Mouse (Mus musculus): ENCODE results near the gene Tmem132d. TPM values are rescaled to one million over a fixed set of nuclear protein-coding genes. Genes with fewer than 3 reads are reported as not detected.
A peak's percentile ranks its signal among the peaks of the same experiment; 100 is the strongest.

Tmem132d gene
- polyA plus RNA-seq, 1 experiment from 2014 or later: 3.3 TPM

DNA sequence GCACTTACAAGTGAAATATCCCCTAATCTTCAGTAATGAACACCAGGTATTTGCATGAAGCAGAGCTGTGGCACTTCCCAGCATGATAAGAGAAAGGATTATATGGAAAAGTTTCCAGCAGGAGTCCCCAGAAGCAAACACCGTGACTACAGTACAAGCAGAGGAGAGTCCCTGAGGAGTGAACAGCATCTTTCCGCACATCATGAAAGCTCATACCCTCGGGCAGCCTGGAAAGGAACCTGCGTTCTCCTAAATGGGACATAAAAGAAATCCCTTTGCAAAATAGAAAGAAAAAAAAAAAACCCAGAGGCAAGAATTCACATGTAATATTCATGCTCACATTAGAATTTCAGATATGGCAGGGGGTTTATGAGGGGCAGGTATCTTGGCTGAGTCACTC, 238.8 kb downstream of the Tmem132d start:
- Histone ChIP-seq H3K9me3 (ENCODE audit: low read depth, low read length) (no peaks in the 10 kb centered on the region), H3K4me2 (no peak overlapping the region), H3K4me1 (ENCODE audit: insufficient read depth) (no peaks in the 10 kb centered on the region), H3K9ac (no peak overlapping the region), H3K4me3 (ENCODE audit: low read depth, low read length) (no peak overlapping the region), H3K36me3 (ENCODE audit: insufficient read depth) (no peaks in the 10 kb centered on the region), H3K27me3 (ENCODE audit: insufficient read depth, low read length) (no peaks in the 10 kb centered on the region), H3K27ac (ENCODE audit: low read depth) (no peak overlapping the region)
- DNase-seq (no peak), ATAC-seq (ENCODE audit: insufficient read depth) (no peak)
- 78% methylated on average over 4 of the region's 4 CpGs for WGBS
- TF ChIP-seq CTCF (IDR thresholded peaks at IDR 0.05; ENCODE audit: low read depth): no peak

- TF ChIP-seq CTCF (IDR thresholded peaks at IDR 0.05; ENCODE audit: low read depth): no peak
- H3K4me2 ChIP-seq: no peak overlapping the region
- ATAC-seq (ENCODE audit: insufficient read depth): no peak
- WGBS: 82% methylated on average over 6 of the region's 6 CpGs
- H3K27me3 ChIP-seq (ENCODE audit: insufficient read depth, low read length): no peaks in the 10 kb centered on the region
- no peak for DNase-seq
- no peaks in the 10 kb centered on the region for H3K4me1 ChIP-seq (ENCODE audit: insufficient read depth)
- H3K27ac ChIP-seq (ENCODE audit: low read depth): no peak overlapping the region
- no peak overlapping the region for H3K9ac ChIP-seq
- H3K9me3 ChIP-seq (ENCODE audit: low read depth, low read length): no peaks in the 10 kb centered on the region
- H3K36me3 ChIP-seq (ENCODE audit: insufficient read depth): no peaks in the 10 kb centered on the region
- no peak overlapping the region for H3K4me3 ChIP-seq (ENCODE audit: low read depth, low read length)
These were observed 240.3 kb downstream of the Tmem132d start for GRCm38 (mm10) chr5:128192485-128193055.

- H3K9me3 ChIP-seq (ENCODE audit: low read depth, low read length): no peaks in the 10 kb centered on the region
- TF ChIP-seq CTCF (IDR thresholded peaks at IDR 0.05; ENCODE audit: low read depth): no peak
- H3K27me3 ChIP-seq (ENCODE audit: insufficient read depth, low read length): no peaks in the 10 kb centered on the region
- no peaks in the 10 kb centered on the region for H3K36me3 ChIP-seq (ENCODE audit: insufficient read depth)
- H3K4me2 ChIP-seq: no peak overlapping the region
- WGBS: 66% methylated on average over 9 of the region's 9 CpGs
- H3K4me1 ChIP-seq (ENCODE audit: insufficient read depth): no peaks in the 10 kb centered on the region
- DNase-seq (no peak), ATAC-seq (ENCODE audit: insufficient read depth) (no peak)
- no peak overlapping the region for H3K9ac ChIP-seq
- no peak overlapping the region for H3K27ac ChIP-seq (ENCODE audit: low read depth)
- no peak overlapping the region for H3K4me3 ChIP-seq (ENCODE audit: low read depth, low read length)
These were observed 241.2 kb downstream of the Tmem132d start for GRCm38 (mm10) chr5:128191710-128192109.

DNA sequence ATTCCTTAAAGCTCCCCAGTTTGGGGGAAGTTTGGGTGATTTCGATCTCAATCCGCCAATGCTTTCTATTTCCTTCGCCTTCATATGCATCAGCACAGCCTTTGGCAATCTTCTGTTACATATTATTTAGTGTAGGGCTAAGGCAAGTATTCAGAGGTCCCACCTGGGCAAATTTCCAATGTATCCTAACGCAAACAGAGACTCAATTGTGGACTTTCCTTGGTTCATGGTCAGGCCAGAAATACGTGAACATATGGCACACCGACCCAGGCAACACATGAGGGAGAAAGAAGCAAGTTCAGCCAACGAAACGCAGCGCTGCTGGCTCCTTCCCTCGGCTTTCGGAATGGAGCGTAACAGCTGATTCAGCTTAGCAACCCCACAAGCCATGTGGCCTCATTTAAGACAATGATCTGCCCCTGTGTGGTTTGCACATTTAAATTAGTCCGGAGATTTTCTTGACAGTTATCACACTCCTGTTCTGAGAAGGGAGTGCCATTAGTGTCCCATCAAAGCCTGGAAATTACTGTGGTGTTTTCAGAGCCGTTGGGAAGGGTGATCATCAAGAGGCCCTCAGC, 242.5 kb downstream of the Tmem132d start:
- Histone ChIP-seq H3K4me2 (no peak overlapping the region), H3K4me1 (ENCODE audit: insufficient read depth) (no peaks in the 10 kb centered on the region), H3K27me3 (ENCODE audit: insufficient read depth, low read length) (no peaks in the 10 kb centered on the region), H3K9ac (no peak overlapping the region), H3K27ac (ENCODE audit: low read depth) (no peak overlapping the region), H3K4me3 (ENCODE audit: low read depth, low read length) (no peak overlapping the region), H3K36me3 (ENCODE audit: insufficient read depth) (no peaks in the 10 kb centered on the region), H3K9me3 (ENCODE audit: low read depth, low read length) (no peaks in the 10 kb centered on the region)
- no peak for TF ChIP-seq CTCF (IDR thresholded peaks at IDR 0.05; ENCODE audit: low read depth)
- ATAC-seq (ENCODE audit: insufficient read depth) (no peak), DNase-seq (peak; percentile 10)
- WGBS: 69% methylated on average over 14 of the region's 14 CpGs

DNA sequence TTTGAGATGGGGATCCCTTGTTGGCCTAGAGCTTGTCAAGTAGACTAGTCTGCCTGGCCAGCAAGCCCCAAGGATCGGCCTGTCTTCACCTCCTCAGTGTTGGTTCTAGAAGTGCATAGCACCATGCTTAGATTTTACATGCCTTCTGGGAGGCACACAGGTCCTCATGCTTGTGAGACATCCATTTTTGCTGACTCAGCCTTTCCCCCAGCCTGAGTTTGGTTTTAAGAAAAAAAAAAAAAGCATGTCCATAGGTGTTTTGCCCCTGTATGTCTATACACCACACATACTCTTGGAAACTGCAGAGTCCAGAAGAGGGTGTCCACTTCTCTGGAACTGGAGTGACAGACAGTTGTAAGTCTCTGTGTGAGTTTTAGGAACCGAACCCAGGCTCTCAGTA, 256.6 kb downstream of the Tmem132d start:
- no peak for ATAC-seq (ENCODE audit: insufficient read depth)
- no peak overlapping the region for H3K27ac ChIP-seq (ENCODE audit: low read depth)
- 82% methylated on average over 2 of the region's 2 CpGs for WGBS

DNA sequence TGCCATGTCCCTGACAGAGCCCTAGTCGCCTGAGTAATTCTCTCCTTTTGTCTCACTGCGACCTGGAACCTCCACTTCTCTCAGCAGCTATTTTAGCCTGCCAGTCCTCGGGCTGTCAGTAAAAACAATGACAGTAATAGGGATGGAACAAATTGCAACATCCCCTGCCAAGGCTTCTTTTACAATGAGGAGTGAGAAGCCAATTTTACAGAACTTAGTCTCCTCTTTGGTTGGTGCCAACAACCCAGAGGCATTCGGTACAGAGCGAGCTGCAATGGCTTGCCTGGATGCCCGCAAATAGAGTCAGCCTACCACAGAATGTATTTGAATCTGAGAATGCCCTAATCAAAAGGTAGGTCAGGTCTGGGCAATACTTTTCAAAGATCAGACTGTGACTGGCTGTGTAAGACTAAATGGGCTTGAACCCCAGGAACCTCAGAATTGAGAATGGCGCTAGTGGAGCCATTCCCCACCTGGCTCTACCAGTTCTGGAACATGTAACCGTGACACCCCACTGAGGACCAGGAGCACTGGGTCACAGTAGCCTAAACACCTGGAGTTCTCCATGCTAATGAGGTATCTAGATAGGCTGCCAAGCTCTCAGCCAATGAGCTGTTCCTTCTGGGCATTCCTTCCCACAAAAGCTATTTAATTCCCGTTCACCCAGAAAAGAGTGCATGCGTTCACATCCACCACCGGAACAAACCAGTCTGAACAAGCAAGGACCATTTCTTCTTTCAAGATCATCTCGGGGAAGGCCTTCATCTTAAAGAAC, 273.8 kb downstream of the Tmem132d start:
- Histone ChIP-seq H3K4me2 (no peak overlapping the region), H3K4me3 (ENCODE audit: low read depth, low read length) (no peak overlapping the region), H3K27ac (ENCODE audit: low read depth) (no peak overlapping the region), H3K9me3 (ENCODE audit: low read depth, low read length) (no peaks in the 10 kb centered on the region), H3K27me3 (ENCODE audit: insufficient read depth, low read length) (no peaks in the 10 kb centered on the region), H3K36me3 (ENCODE audit: insufficient read depth) (no peaks in the 10 kb centered on the region), H3K4me1 (ENCODE audit: insufficient read depth) (no peaks in the 10 kb centered on the region), H3K9ac (no peak overlapping the region)
- no peak for TF ChIP-seq CTCF (IDR thresholded peaks at IDR 0.05; ENCODE audit: low read depth)
- ATAC-seq (ENCODE audit: insufficient read depth): no peak
- DNase-seq: no peak
- WGBS: 74% methylated on average over 12 of the region's 12 CpGs

More for the DNA sequence above, 256.6 kb downstream of the Tmem132d start:
- no peaks in the 10 kb centered on the region for H3K27me3 ChIP-seq (ENCODE audit: insufficient read depth, low read length)
- H3K9ac ChIP-seq: no peak overlapping the region
- no peak overlapping the region for H3K4me3 ChIP-seq (ENCODE audit: low read depth, low read length)
- no peak overlapping the region for H3K4me2 ChIP-seq
- DNase-seq: no peak
- H3K36me3 ChIP-seq (ENCODE audit: insufficient read depth): no peaks in the 10 kb centered on the region
- no peaks in the 10 kb centered on the region for H3K4me1 ChIP-seq (ENCODE audit: insufficient read depth)
- TF ChIP-seq CTCF (IDR thresholded peaks at IDR 0.05; ENCODE audit: low read depth): no peak
- H3K9me3 ChIP-seq (ENCODE audit: low read depth, low read length): no peaks in the 10 kb centered on the region

GRCm38 (mm10) chr5:128151461-128151860, 281.4 kb downstream of the Tmem132d start:
- DNase-seq (no peak), ATAC-seq (ENCODE audit: insufficient read depth) (no peak)
- no peaks in the 10 kb centered on the region for H3K9me3 ChIP-seq (ENCODE audit: low read depth, low read length)
- H3K27ac ChIP-seq (ENCODE audit: low read depth): no peak overlapping the region
- no peaks in the 10 kb centered on the region for H3K4me1 ChIP-seq (ENCODE audit: insufficient read depth)
- no peak overlapping the region for H3K4me2 ChIP-seq
- no peak overlapping the region for H3K9ac ChIP-seq
- no peaks in the 10 kb centered on the region for H3K36me3 ChIP-seq (ENCODE audit: insufficient read depth)
- 82% methylated on average over 7 of the region's 8 CpGs for WGBS
- no peak overlapping the region for H3K4me3 ChIP-seq (ENCODE audit: low read depth, low read length)
- no peaks in the 10 kb centered on the region for H3K27me3 ChIP-seq (ENCODE audit: insufficient read depth, low read length)
- no peak for TF ChIP-seq CTCF (IDR thresholded peaks at IDR 0.05; ENCODE audit: low read depth)

All from lung, embryonic 14.5 days (tissue).